Mouse (Mus musculus) embryonic stem cell, embryonic (primary cell): Measurements from ENCODE around the gene Fam189a1.

Source experiments
- CTCF ChIA-PET, 4 experiments: fragments of 300-600 bp in 2 of 4; fragments of 350-600 bp in 2 of 4; sonication (Branson Sonifier 250); formaldehyde crosslinking; loops; one replicate each; lab custom pipeline; 2022; ENCODE audit warnings: inconsistent platforms in 2 of 4; lab: Charles Lee
- POLR2A ChIA-PET, 4 experiments: fragments of 300-600 bp in 2 of 4; fragments of 350-600 bp in 2 of 4; sonication (Branson Sonifier 250); formaldehyde crosslinking; loops; one replicate each; lab custom pipeline; 2022; ENCODE audit warnings: antibody characterized with exemption in 4 of 4, inconsistent platforms in 1 of 4; lab: Charles Lee

Gene Fam189a1

DNA sequence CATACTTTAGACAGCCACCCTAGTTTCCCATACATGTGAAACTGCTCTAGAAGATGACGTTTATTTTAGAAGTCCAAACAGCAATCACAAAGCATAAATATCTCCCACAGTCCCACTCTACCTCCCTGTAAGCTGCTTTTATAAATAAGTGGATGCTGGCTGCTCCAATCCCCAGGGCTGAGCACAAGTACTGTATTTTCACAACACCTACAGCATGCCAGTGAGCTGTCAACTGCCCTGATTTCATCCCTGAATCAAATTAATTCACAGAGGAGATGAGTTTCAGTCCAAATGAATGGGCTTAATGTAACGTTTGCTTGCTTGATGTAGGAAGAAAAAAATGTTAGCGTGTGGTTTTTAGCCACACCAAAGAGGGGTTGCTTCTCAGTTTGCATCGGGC lies 225.4 kb downstream of the Fam189a1 start:
- ChIA-PET CTCF (interaction anchor here in 1 of 4 experiments (0.5 kb wide), 1 partner anchor 598 kb away, joined by 3 read pairs; no protein-coding TSS in a partner anchor), POLR2A (no interaction called here)

DNA sequence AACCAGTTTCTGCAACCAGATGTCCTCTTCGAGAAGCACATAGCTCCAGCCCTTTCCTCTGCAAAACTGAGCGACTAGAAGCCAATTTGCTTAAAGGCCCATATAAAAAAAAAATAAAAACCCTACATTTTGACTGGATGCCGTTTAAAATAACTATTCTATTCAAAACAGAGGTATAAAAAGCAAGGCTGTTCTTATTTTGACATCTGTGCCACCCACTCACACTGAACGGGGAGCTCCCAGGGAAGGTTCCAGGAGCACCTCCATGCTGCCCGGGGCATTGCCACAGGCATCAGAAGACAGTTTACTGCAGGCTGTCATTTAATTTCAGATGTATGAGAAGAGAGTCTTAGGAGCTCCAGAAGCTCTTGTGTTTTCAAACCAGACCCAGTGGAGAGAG lies 232.5 kb downstream of the Fam189a1 start:
- ChIA-PET CTCF (no interaction called here), POLR2A (no interaction called here)

DNA sequence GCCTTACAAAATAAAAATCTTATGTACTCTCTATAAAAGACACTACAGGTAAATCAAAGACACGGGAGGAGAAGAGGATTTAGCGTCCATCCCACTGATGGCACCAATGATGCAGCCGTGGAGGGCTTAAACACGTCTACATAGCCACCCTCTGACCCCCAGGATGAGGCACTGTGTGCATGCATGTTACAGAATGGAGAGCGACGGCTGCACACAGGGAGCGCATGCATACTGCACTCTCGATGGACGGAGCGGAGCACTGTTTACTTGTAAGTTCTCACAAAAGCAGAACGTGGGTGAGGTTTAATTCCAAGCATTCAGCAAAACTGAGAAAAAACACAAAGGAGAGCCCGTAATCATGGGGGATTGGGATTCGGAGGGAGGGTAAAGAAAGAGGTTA lies 235.2 kb downstream of the Fam189a1 start:
- CTCF ChIA-PET, result no interaction called here
- POLR2A ChIA-PET, result no interaction called here

DNA sequence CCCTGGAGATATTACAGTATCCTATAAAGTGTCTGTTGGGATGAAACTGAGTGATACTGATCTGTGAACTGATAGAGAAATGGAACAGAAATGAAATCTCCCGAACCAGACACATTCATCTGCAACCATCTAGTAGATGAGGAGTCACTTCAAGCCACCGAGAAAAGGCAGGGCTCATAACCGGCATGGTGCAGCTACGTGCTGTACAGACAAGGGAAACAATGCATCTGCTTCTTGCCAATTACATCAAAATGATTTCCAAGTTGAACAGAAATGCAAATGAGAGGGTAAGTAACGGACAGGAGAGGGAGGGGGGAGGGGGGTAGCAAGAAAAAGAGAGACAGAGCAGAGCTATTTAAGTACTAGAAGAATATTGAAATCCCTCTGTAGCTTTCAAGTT lies 235.6 kb downstream of the Fam189a1 start:
- ChIA-PET POLR2A (no interaction called here), CTCF (no interaction called here)

DNA sequence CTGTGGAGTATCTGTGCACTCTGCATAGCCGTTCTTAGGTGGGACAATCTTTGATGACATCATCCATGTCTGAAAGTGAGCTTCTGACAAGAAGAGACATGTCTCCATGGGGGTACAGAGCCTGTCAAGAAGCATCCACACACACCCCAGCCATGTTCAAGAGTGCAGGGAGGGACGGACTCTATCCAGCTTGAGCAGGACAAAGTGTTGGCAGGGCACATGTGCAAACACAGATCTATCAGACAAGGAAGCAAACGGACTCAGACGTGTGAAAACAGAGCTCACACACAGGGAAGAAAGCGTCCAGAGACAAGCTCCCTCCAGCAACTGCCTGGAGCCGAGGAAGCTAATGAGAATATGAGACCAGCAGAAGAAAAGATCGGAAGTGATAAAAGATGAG lies 239.7 kb downstream of the Fam189a1 start:
- CTCF ChIA-PET, result no interaction called here
- POLR2A ChIA-PET, result interaction anchor here in 1 of 4 experiments (0.6 kb wide), 1 partner anchor 616 kb away, joined by 3 read pairs; no protein-coding TSS in a partner anchor

DNA sequence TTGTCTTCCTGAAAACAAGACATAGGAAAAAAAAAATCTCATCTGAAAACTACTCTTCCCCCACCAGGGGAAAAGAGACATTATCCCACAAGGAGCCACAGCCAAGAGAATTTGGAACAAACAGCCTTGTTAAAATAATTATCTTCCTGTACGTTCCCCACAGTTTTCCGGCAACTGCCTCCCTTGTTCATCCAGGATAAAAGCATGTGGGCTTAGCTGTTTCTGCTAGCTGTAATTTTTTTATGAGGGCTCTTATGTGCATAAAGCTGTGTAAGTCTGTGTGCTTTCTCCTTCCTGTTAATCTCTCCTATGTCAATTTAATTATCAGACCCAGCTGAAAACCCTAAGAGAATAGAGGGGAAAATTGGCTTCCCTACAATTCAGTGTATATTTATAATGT lies 241.2 kb downstream of the Fam189a1 start:
- CTCF ChIA-PET, result no interaction called here
- POLR2A ChIA-PET, result no interaction called here

DNA sequence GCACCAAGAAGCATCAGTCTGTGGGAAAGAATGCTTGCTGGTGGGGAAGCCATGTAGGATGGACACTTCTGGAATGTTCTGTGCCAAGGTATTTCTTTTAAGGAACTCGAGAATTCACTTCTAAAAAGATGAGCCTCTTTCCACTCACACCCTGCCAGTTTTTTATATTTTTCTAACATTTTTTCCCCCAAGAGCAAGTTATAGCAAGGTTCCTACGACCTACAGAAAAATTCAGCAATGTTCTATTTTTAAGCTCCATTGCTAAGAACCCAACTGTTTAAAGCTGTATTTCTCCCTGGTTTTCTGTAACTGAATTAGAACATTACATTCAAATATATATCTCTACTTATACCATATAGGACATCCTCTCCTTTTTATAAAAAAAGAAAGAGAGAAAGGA lies 244.4 kb downstream of the Fam189a1 start:
- CTCF ChIA-PET, result no interaction called here
- POLR2A ChIA-PET, result no interaction called here

DNA sequence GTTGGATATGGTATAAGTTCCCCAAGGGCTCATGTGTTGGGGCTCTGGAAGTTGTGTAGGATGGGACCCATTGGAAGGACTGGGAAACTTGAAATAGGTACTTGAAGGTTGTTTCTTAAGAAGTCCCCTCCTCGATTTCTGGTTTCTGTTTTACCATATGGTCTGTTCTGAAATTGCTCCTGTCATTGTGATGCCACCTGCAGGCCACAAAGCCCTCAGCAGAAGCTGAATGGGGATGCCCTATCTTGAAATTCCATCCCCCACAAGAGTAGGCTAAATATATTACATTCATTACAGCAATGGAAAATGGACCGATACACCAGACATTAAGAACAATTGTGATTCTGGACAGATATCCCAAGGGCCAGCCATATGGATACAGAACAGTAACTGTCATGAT lies 246.2 kb downstream of the Fam189a1 start:
- ChIA-PET POLR2A (interaction anchor here in 1 of 4 experiments (0.5 kb wide), 1 partner anchor 80 kb away, joined by 3 read pairs; no protein-coding TSS in a partner anchor), CTCF (no interaction called here)

DNA sequence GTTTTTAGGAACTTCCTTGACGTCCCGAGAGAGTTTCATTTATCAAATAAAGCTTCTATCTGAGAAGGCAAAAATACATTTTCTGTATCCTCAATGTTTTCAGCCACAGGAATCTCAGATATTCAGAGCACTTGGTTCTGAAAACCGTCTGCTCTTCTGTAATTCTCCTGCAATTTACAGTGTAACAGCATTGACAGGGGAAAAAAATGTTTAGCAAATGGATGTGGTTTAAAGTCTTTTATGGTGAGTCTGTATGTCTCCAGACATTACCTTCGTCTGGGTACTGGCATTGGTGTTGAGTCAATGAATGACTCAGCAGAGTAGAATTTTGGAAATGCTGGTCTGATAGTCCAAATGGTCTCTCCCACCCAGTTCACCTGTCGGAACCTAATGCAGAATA lies 249.4 kb downstream of the Fam189a1 start:
- CTCF ChIA-PET, result no interaction called here
- POLR2A ChIA-PET, result no interaction called here

DNA sequence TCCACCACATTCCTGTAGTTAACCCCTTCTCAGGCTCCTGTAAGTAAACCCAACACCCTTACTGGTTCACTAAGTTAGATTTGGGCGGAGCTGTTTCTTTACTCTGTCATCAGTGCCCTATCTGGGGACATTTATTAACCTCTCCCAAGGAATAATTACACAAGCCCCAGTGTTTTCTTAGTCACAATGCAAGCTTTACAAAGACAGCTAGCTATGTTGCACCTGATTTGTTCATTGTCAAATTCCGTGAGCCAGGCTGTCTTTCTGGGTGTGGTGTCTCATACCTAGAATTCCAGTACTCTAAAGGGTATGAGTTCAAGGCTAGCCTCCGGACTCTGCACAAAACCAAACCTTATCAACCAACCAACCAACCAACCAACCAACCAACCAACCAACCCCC lies 250.9 kb downstream of the Fam189a1 start:
- POLR2A ChIA-PET, result interaction anchor here in 3 of 4 experiments (0.7 to 2.3 kb wide), 5 partner anchors 10 to 65 kb away, joined by 3 to 6 read pairs (median 3); partner anchors contain the start of gene Nsmce3 (in 3 of the 3)
- CTCF ChIA-PET, result interaction anchor here in 1 of 4 experiments (0.5 kb wide), 1 partner anchor 1680 kb away, joined by 5 read pairs; no protein-coding TSS in a partner anchor

DNA sequence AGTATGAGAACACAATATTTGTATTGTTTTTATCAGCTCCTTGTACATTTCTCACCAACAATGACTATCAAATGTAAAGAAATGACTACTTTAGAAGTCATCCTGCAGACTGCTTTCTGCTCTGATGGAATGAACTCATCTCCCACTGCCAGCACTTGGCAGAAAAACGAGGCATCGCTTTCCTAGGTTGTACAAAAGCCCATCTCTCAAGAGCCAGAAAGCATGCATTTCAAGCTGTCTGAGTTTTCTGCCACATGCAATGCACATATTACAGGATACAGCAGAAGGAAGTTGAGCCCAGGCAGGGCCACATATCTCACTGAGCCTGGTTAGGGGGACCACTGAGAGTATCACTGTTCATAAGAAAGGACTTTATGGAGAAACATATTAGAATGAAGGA lies 256.1 kb downstream of the Fam189a1 start:
- CTCF ChIA-PET, result no interaction called here
- POLR2A ChIA-PET, result interaction anchor here in 1 of 4 experiments (0.6 kb wide), 1 partner anchor 904 kb away, joined by 14 read pairs; no protein-coding TSS in a partner anchor

DNA sequence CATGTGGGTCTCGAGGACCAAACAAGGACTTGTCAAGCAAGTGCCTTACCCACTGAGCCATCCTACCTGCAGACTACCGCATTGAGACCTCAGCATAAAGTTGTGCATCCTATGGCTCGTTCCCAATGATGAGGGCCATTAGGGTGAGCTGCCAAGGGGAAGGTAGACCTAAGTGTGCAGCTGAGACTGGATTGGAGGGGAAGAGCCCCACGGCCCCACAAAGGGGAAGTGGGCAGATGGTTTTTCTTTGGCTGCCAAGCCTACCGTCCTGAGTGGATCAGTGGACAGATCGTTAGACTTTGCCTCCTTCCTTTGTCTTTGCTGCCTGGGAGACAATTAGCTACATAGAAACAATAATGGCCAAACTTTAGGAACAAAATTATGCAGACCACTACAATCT lies 259.8 kb downstream of the Fam189a1 start:
- ChIA-PET CTCF (no interaction called here), POLR2A (interaction anchor here in 2 of 4 experiments (1.2 to 1.8 kb wide), 2 partner anchors 24 to 54 kb away, joined by 3 to 5 read pairs; partner anchors contain the start of gene Nsmce3 (in 1 of the 2))

DNA sequence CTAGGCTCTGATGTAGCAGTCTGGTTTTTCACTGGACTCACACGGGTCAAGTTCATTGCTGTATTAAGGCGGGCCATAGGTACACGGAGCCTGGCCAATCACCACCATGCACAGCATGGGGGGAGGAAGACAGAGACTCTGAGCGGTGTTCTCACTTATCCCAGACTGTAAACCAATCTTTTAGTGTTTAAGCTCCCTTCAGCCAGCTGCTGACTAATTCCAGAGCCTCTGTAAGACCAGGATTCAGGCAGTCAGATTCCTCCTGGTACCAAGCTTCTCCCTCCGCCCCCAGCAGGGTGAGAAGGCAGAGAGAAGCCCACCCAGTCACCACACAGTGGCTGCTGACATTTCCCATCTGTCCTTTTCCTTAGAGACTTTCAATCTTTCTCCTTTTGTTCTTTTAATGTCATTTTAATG lies 260.7 kb downstream of the Fam189a1 start:
- ChIA-PET CTCF (interaction anchor here in 1 of 4 experiments (1.1 kb wide), 1 partner anchor 154 kb away, joined by 3 read pairs; no protein-coding TSS in a partner anchor), POLR2A (interaction anchor here in 3 of 4 experiments (0.8 to 1.8 kb wide), 5 partner anchors 10 to 968 kb away, joined by 3 to 5 read pairs (median 4); partner anchors contain the start of gene Nsmce3 (in 2 of the 3))

DNA sequence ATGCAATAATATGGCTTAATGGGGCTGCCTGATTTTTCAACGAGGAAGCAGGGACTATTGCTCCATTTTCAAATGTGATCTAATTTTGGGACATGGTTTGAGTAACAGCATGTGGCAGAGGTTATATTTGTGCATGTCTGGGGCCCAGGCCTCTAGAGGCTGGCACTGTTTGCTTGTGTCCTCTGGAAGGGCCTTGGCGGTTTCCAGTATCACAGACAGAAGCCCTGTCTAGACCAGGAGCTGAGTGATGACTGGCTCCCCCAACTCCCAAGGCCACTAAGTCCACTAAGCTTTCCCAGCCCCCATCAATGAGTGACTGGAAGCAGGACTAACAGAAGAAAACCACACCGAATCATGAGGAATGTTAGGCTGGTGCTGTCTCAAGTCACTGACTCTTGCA lies 265.2 kb downstream of the Fam189a1 start:
- CTCF ChIA-PET, result no interaction called here
- POLR2A ChIA-PET, result interaction anchor here in 1 of 4 experiments (1.2 kb wide), 1 partner anchor 18 kb away, joined by 4 read pairs; the partner anchor contains the start of gene Nsmce3

DNA sequence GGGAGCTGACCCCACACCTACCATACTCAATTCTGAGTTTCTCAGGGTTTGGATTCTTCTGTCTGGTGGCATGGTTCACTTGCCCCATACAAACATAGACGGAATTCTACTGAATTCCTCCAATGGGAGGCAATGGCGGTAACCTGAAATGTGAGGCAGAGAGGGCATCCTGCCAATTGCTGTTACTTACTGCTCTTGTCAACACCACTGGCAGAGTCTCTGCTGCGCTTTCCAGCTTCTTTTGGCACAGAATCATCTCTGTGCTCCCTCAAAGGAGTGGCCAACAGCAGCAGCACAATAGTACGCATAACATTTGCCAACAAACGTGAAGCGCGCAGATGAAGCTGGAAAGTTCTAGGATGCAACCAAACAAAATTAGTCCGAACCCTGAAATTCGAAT lies 266.5 kb downstream of the Fam189a1 start:
- ChIA-PET POLR2A (no interaction called here), CTCF (no interaction called here)

DNA sequence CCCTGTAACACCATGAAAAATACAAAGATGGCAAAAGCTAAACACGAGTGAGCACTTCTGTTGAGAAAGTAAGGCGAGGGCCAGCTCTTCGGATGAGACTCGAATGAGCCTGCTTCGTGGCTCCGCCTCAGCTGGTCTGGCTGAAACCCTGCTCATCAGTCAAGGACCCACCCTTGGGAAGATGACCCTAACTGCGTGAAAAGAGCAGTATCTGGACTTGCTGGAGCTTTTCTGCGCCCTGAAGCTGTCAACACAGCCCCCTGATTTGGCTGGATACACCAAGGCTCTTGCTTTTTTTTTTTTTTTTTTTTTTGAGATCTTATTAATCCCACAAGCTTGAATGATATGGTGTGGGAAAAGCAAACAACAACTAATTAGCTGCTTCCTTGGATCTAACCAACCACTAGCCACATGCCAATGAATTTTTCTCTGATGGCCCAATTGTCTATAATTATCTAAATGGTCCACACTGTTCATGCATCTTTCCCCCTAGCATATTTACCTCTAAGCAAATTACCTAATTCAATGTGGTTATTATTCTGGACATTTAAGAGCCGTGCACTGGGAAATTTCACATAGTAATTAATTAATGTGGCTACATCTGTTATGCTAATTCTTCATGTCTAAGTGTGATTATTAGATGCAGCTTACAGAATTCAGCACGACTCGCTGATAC lies 272.0 kb downstream of the Fam189a1 start:
- ChIA-PET CTCF (interaction anchor here in 3 of 4 experiments (0.5 to 1.2 kb wide), 6 partner anchors 18 to 1150 kb away, joined by 3 to 13 read pairs (median 7); no protein-coding TSS in a partner anchor), POLR2A (interaction anchor here in 3 of 4 experiments (0.7 to 6.2 kb wide), 5 partner anchors 10 to 1863 kb away, joined by 3 to 42 read pairs (median 9); partner anchors contain the start of gene Nsmce3 (in 3 of the 3))

DNA sequence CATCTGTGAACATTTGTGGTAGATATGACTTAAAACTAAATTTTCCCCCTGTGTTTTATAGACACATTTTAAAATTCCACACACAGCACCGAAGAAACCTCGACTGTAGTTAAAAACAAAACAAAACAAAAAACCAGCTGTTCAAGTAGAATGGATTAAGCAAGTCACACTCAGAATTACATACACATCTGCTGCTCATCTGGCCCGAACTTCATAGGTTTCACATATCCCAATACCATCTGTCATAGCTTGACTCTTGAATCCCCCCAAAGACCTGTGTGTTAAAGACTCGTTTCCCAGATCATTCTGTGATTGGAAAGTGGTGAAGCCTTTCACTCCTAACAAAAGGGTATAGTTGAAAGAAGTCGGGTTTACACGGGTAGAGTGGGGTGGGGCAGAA lies 274.1 kb downstream of the Fam189a1 start:
- ChIA-PET POLR2A (interaction anchor here in 3 of 4 experiments (0.6 to 6.2 kb wide), 4 partner anchors 9 to 1314 kb away, joined by 3 to 42 read pairs (median 16); partner anchors contain the start of gene Nsmce3 (in 3 of the 3)), CTCF (no interaction called here)

DNA sequence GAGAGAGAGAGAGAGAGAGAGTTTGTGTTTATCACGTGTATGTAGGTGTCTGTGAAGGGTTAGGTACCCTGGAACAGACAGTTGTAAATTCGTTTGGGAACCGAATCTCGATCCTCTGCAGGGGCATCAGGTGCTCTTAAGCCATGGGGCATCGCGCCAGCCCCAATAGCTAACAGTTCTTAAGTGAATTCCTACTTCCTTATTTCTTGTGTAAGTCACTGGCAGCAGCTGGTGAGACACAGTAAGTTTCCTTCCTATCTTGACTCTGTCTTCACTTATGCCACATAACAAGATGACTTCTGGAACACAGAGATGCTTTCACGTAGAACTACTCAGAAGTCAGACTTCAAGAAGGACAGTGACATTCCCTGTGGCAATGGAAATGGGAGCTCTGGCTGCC lies 275.0 kb downstream of the Fam189a1 start:
- ChIA-PET POLR2A (interaction anchor here in 3 of 4 experiments (0.9 to 6.2 kb wide), 3 partner anchors 8 to 9 kb away, joined by 3 to 42 read pairs (median 25); partner anchors contain the start of gene Nsmce3 (in 3 of the 3)), CTCF (no interaction called here)

DNA sequence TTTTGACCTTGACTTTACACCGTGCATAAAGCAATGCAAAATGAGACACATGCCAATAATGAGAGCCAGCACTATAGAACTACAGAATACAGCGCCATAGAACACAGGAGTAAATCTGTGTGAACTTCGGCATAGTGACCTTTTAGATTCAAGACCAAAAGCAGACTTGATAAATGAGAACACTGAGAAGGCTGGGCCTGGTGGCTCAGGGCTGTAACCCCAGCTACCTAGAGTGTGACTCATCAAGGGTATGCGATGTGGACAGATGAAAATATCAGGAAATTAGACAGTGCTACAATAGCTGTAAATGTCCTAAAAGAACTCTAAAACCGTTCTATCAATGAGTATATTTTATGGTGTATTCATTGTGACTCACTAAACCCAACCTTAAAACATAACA lies 276.0 kb downstream of the Fam189a1 start:
- CTCF ChIA-PET, result no interaction called here

DNA sequence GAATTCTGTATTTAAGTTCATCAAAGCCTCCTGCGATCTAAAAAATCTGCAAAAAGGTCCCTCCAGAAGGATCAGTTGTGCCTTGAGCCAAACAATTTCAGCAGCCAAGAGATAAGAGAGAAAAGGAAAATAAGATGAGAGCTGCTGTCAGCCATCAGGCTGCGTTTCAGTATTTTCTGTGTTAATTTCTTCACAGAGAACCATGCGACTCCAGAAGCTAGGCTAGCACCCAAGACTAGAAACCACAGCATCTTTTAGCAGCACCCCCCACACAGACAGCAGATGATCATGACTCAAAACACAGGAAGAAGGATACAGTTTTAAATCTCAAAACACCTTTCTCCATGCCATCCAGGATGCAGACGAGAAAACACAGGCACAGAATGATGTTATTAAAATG lies 281.4 kb downstream of the Fam189a1 start:
- CTCF ChIA-PET, result no interaction called here
- POLR2A ChIA-PET, result no interaction called here

More for the DNA sequence above, 276.0 kb downstream of the Fam189a1 start:
- POLR2A ChIA-PET, result interaction anchor here in 2 of 4 experiments (4.1 to 6.2 kb wide), 2 partner anchors 8 kb away, joined by 25 to 42 read pairs; partner anchors contain the start of gene Nsmce3 (in 2 of the 2)
